Mouse (Mus musculus): ENCODE data around the gene Plxnb1. TPM values are rescaled to one million over a fixed set of nuclear protein-coding genes. Genes with fewer than 3 reads are reported as not detected.
"Not testable (repeated sequence)": the region's sequence is repeated elsewhere in the genome, so short reads cannot be mapped to it uniquely, and the experiment has no call there.

Gene Plxnb1
- total RNA-seq, 2 experiments from 2014 or later = 67.2 to 69.8 TPM

DNA sequence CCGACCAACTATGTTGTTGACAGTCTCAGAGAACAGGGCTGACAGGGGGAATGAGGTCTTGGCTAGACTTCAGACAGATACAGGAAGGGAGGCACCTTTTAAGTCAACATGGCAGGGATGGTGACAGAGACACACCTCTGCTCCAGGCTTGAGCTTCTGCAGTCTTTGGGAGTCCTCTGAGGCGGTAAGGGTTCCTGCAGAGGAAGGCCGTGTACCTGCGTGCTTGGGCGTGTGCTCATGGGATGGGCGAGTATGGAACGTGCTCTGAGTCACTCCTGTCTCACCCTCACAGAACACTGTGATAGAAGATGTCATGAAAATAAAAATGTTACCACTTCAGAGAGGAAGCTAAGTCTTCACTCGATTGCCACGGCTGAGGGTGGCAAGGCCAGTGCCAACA is 24.4 kb downstream of the Plxnb1 start:
- DNase-seq (ENCODE audit: low spot score in 2 of 2) = no peak
- intact Hi-C loops (cut with DNase I) = no loop called here

DNA sequence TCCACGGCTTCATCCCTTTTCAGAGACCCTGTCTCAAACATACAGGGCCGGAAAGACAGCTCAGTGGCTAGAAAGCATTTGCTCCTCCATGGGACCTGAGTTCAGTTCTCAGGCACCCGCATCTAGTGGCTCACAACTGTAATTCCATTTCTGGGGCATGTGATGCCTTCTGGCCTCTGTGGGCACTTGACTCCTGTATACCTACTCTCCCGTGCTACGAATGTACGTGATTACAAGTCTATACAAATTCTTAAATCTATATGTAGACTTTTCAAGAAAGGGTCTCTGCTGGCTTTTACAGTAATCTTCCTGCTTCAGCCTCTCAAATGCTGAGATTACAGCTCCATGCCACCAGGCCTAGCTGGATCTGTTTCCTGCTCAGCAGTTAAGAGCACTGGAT is 25.8 kb downstream of the Plxnb1 start:
- intact Hi-C loops (cut with DNase I) = loop anchor here (5.0 kb wide), 1 partner anchor 119 kb away; no protein-coding TSS in a partner anchor
- no peak for DNase-seq (ENCODE audit: low spot score in 2 of 2)

DNA sequence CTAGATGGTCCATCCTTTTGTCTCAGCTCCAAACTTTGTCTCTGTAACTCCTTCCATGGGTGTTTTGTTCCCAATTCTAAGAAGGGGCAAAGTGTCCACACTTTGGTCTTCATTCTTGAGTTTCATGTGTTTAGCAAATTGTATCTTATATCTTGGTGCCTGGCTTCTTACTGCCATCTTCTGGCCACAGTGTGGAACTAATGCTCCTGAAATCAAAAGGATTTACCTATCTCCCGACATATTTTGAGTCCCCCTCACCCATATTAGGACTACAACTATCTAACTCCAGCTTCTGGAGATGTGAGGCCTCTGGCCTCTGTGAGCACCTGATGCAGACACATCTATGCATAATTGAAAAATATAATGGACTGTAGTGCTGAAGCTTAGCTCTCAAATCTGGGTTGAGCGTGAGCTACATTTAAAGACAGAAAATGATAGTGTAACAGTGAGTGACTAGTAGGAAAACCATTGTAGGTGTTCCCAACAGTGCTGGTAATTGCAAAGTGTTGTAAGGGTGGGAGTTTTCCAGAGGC is 27.4 kb downstream of the Plxnb1 start:
- peak in 1 of 2 experiments; percentile 58 for DNase-seq (ENCODE audit: low spot score in 2 of 2)

DNA sequence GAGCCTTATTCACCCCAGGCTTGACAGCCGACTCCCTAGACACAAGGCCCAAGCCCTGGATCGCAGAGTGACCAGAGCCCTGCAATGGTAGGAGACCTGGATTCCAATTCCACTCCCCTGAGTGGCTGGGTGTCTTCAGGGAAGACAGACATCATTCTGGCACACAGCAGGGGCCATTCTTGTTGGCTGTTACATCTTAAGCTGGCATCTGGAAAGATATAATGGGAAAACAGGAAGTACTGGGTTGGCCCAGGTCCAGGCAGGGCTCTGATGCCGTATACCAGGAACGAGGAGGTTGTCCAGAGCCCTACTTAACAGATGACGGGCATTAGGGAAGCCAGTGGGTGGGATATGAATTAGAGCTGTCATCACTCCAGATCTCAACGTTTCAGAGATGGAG is 28.1 kb downstream of the Plxnb1 start:
- no peak for DNase-seq (ENCODE audit: low spot score in 2 of 2)
- intact Hi-C loops (cut with DNase I) = loop anchor here (2.0 to 5.0 kb wide), 2 partner anchors 34 to 121 kb away; no protein-coding TSS in a partner anchor

More for the DNA sequence above, 27.4 kb downstream of the Plxnb1 start:
- intact Hi-C loops (cut with DNase I) = loop anchor here (2.0 to 5.0 kb wide), 2 partner anchors 34 to 120 kb away; no protein-coding TSS in a partner anchor

DNA sequence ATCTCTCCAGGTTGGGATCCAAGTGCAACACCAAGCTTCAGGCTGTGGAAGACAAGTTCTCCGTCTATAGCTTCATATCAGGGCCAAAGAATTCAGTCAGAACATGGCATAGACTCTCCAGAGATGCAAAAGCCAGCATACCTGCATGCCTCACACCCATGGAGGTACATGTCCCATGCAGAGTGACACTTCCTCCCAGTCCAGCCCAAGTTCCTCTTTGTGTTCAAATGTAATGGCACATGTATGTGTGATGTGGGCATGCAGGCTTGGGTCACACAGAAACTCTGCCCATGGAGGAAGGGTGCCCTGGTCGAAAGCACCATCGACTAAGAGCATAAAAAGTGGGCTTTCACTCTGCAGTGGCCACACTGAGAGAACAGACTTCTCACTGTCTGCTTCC is 29.0 kb downstream of the Plxnb1 start:
- intact Hi-C loops (cut with DNase I) = loop anchor here (5.0 kb wide), 1 partner anchor 122 kb away; no protein-coding TSS in a partner anchor
- DNase-seq (ENCODE audit: low spot score in 2 of 2) = no peak

DNA sequence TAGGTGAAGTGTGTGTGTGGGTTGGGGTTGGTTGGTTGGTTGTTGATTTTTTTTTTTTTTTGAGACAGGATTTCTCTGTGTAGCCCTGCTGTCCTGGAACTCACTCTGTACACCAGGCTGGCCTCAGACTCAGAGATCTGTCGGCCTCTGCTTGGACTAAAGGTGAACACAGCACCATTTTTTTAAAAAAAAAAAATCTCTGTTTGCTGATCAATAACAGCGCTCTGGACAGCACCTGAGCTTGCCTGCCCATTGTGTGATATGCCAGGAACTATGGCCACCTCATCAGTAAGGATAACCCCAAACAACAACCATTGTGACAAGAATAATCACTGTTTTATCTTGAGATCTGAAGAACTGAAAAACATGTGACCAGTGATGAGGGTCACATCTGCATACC is 29.9 kb downstream of the Plxnb1 start:
- intact Hi-C loops (cut with DNase I) = no loop called here
- no peak for DNase-seq (ENCODE audit: low spot score in 2 of 2)

DNA sequence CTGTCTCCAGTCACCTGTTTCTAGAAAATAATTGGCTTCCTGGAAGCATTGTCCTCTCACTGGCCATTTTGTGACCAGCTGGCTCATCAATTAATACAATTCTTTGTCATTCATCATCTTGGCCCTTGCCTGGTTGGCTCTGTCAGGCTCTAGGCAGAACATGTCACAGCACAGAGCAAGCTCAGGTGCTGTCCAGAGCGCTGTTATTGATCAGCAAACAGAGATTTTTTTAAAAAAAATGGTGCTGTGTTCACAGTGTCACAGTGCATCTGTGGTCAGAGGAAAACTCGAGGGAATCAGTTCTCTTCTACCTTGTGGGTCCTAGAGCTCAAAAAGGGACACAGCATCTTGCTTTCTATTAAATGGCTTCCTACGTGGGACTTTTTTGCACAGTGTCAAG is 30.3 kb downstream of the Plxnb1 start:
- intact Hi-C loops (cut with DNase I) = no loop called here

DNA sequence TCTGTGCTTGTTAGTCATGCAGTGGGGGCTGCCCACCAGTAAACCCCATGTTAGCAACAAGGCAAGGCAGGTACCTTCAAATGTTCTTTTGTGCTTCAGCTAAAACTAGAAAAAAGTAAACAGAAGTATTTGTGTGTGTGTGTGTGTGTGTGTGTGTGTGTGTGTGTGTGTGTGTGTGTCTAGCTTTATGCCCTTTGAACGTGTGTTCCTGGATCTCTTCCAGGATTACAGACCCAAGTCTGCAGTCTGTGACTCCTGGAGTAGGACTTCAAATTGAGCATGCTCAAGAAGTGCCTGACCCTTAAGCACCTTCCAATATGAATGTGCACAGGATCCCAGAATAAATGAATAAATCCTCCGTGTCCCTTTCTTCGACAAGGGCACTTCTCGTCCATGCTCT is 31.9 kb downstream of the Plxnb1 start:
- DNase-seq (ENCODE audit: low spot score in 2 of 2) = no peak
- intact Hi-C loops (cut with DNase I) = no loop called here

More for the DNA sequence above, 30.3 kb downstream of the Plxnb1 start:
- DNase-seq (ENCODE audit: low spot score in 2 of 2) = no peak

DNA sequence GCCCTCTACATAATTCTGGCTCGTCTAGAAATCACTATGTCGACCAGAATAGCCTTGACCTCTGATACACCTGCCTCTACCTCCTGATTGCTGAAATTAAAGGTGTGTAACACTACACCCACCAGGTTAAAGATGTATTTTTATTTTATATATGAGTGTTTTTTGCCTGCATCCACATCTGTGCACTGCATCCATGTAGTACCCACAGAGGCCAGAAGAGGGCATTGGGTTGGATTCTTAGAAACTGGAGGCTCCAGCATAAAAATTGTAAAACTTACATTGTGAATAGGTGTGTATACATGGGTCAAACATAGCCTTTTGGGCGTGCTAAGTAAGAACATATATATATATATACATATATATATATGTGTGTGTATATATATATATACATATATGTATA is 33.0 kb downstream of the Plxnb1 start:
- peak; percentile 23 to 43 for DNase-seq (ENCODE audit: low spot score in 2 of 2)
- intact Hi-C loops (cut with DNase I) = no loop called here

DNA sequence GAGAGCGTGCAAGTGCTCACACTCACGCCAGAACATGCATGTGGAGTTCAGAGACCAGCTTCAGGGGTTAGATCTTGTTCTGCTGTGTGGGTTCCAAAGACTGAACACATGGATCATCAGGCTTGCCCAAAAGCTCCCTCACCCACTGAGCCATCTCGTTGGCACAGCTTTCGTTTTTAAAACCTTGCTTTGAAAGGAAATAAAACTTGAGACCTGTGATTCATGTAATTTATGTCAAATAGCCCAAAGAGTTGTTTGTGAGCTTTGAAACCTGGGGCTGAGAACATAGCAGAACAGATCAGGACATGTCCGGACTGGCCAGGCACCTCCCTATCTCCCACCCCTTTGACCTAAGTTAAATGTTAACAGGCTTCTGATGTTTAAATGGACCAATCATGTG is 34.9 kb downstream of the Plxnb1 start:
- no peak for DNase-seq (ENCODE audit: low spot score in 2 of 2)
- intact Hi-C loops (cut with DNase I) = no loop called here

DNA sequence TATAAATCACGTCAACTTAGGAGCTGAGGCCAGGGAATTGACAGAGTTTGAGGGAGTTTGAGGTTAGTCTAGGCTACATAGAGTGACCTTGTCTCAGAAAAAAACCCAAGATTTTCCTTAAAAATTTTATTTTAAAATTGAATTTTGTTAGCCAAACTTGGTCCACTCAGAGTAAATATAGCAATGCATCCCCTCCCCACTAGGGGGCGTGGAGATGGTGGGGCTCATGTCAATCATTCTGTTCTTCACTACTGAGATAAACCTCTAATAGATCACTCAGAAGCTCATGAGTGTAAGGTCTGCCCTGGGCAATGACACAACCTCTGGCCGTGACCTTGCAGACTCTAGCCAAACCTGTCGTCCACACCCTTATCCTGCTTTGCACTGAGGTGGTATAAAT is 45.2 kb downstream of the Plxnb1 start:
- intact Hi-C loops (cut with DNase I); DNase-seq (ENCODE audit: low spot score in 2 of 2): not testable (repeated sequence)

DNA sequence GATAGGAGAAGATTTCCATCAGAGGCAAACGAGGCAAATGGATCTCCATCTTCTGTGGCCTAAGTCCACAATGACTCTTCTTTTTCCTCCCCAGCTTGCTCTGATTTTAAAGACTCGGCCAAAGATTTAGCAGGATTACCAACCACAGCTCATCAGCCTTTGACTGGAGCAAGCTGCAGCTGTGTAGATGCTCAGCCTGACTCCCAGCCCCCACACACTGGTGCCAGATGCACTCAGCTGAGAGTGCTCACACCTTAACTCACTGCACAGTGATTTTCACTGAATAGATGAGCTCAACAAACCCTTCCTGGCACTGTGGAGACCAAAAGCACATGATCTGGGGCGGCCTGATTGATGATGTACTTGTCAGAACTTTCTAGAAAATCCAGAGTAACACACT is 66.8 kb downstream of the Plxnb1 start, which contains the start of gene Fbxw21:
TSS of gene Fbxw21 (minus strand) at position 101 of the 400 bp plus-strand sequence.
- no peak for DNase-seq (ENCODE audit: low spot score in 2 of 2)
- intact Hi-C loops (cut with DNase I) = no loop called here

DNA sequence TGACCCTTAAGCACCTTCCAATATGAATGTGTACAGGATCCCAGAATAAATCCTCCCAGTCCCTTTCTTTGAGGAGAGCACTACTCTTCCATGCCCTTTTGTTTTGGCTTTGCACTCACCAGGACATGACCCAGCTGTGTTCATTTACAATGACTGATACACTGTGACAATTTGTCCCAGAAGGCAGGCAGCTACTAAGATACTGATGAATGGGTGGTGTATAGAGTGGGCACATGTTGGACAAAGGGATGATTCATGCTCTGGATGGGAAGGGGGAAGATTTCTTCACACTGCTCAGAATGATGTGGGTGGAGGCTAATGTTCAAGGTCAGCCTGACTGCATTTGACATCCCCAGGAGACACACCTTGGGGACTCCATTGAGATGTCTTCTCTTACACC is 72.1 kb downstream of the Plxnb1 start:
- intact Hi-C loops (cut with DNase I) = no loop called here

More for the DNA sequence above, 72.1 kb downstream of the Plxnb1 start:
- DNase-seq (ENCODE audit: low spot score in 2 of 2) = no peak

Other genes starting within 250 kb of the Plxnb1 start
- gene Slc26a6, start 242.1 kb upstream of the Plxnb1 start, total RNA-seq (2021) = 10 to 100 TPM; 30.4 to 33.2 TPM
- not detected for gene Tmem89, start 180.8 kb upstream of the Plxnb1 start, total RNA-seq (2021)
- 100 to 1,000 TPM; 383 to 411 TPM for gene Uqcrc1, start 158.8 kb upstream of the Plxnb1 start, total RNA-seq (2021)
- gene Col7a1, start 141.8 kb upstream of the Plxnb1 start, total RNA-seq (2021) = 1 to 10 TPM; 3.6 to 4.2 TPM
- not detected for gene Ucn2, start 109.4 kb upstream of the Plxnb1 start, total RNA-seq (2021)
- gene Pfkfb4, start 103.6 kb upstream of the Plxnb1 start, total RNA-seq (2021) = 10 to 100 TPM; 15.9 to 16.7 TPM
- 10 to 100 TPM; 68.2 to 72.6 TPM for gene Shisa5, start 56.8 kb upstream of the Plxnb1 start, total RNA-seq (2021)
- gene Trex1, start 35.7 kb upstream of the Plxnb1 start, total RNA-seq (2021) = 10 to 100 TPM; 12.0 TPM
- 10 to 100 TPM; 28.1 to 29.0 TPM for gene Atrip, start 21.3 kb upstream of the Plxnb1 start, total RNA-seq (2021)
- 1 to 10 TPM; 5.9 to 8.4 TPM for gene Ccdc51, start 12.9 kb upstream of the Plxnb1 start, total RNA-seq (2021)
- 100 to 1,000 TPM; 368 to 387 TPM for gene Tma7, start 12.8 kb upstream of the Plxnb1 start, total RNA-seq (2021)
- gene Fbxw21, start 66.7 kb downstream of the Plxnb1 start, total RNA-seq (2021) = not detected
- gene Fbxw13, start 100.6 kb downstream of the Plxnb1 start, total RNA-seq (2021) = not detected
- not detected for gene Fbxw20, start 139.4 kb downstream of the Plxnb1 start, total RNA-seq (2021)
- not detected for gene Fbxw14, start 192.3 kb downstream of the Plxnb1 start, total RNA-seq (2021)
- not detected for gene Fbxw28, start 244.3 kb downstream of the Plxnb1 start, total RNA-seq (2021)

Data from left cerebral cortex, postnatal 14 days (tissue).